Mouse (Mus musculus) heart, embryonic 13.5 days (tissue): ENCODE measurements around the gene Fam161b. TPM values are rescaled to one million over a fixed set of nuclear protein-coding genes. Genes with fewer than 3 reads are reported as not detected.
A peak's percentile ranks its signal among the peaks of the same experiment; 100 is the strongest.

Experiments
- ATAC-seq: fragments of 200-750 bp; cut with Nextera tagmentation; 2 replicates; pipeline ENCODE4 v1.8.0; 2017; ENCODE audit warnings: moderate TSS enrichment; ENCODE audit not compliant: insufficient number of reproducible peaks, low FRiP score, low TSS enrichment; ENCODE audit errors: extremely low read depth
- H3K27ac ChIP-seq: fragments of 300-500 bp; sonication (generic); replicated peaks from 2 replicates; pipeline ENCODE4 v1.5.1; 2015; ENCODE audit warnings: moderate library complexity, mild to moderate bottlenecking, inconsistent platforms
- H3K27me3 ChIP-seq: fragments of 300-500 bp; sonication (generic); replicated peaks from 2 replicates; pipeline ENCODE4 v1.6.1; 2015; ENCODE audit warnings: mild to moderate bottlenecking, inconsistent platforms
- H3K36me3 ChIP-seq: fragments of 300-500 bp; sonication (generic); 2 replicates; pipeline ENCODE4 v1.6.1; 2015; ENCODE audit warnings: mild to moderate bottlenecking, inconsistent platforms
- H3K4me1 ChIP-seq: fragments of 300-500 bp; sonication (generic); 2 replicates; pipeline ENCODE4 v1.6.1; 2015; ENCODE audit warnings: inconsistent platforms
- H3K4me2 ChIP-seq: fragments of 300-500 bp; sonication (generic); 2 replicates; pipeline ENCODE4 v1.6.1; 2015; ENCODE audit warnings: inconsistent platforms, mild to moderate bottlenecking, moderate library complexity
- H3K4me3 ChIP-seq: fragments of 300-500 bp; sonication (generic); 2 replicates; pipeline ENCODE4 v1.5.1; 2015; ENCODE audit warnings: moderate library complexity, mild to moderate bottlenecking, inconsistent platforms
- H3K9ac ChIP-seq: fragments of 300-500 bp; sonication (generic); 2 replicates; pipeline ENCODE4 v1.6.1; 2015; ENCODE audit warnings: inconsistent platforms, mild to moderate bottlenecking, moderate library complexity
- H3K9me3 ChIP-seq: fragments of 300-500 bp; sonication (generic); 2 replicates; pipeline ENCODE4 v1.6.1; 2016; ENCODE audit warnings: inconsistent platforms
- WGBS: fragments of 180-500 bp; shearing (Covaris S2); methylation state at CpG from one replicate; pipeline ENCODE4 v1.1.7; 2015; ENCODE audit warnings: mixed read lengths; 5-methylcytosine and 5-hydroxymethylcytosine counted together
- polyA plus RNA-seq: library from polyadenylated mRNA; unstranded; fragments of >200 nt; fragmentation: Nextera tagmentation; extraction: Ambion mirVana; gene quantifications from 2 replicates; pipeline ENCODE4 v1.2.1, GENCODE M21; 2015

Fam161b gene
- polyA plus RNA-seq = 4.6 and 4.9 TPM in 2 replicates

DNA sequence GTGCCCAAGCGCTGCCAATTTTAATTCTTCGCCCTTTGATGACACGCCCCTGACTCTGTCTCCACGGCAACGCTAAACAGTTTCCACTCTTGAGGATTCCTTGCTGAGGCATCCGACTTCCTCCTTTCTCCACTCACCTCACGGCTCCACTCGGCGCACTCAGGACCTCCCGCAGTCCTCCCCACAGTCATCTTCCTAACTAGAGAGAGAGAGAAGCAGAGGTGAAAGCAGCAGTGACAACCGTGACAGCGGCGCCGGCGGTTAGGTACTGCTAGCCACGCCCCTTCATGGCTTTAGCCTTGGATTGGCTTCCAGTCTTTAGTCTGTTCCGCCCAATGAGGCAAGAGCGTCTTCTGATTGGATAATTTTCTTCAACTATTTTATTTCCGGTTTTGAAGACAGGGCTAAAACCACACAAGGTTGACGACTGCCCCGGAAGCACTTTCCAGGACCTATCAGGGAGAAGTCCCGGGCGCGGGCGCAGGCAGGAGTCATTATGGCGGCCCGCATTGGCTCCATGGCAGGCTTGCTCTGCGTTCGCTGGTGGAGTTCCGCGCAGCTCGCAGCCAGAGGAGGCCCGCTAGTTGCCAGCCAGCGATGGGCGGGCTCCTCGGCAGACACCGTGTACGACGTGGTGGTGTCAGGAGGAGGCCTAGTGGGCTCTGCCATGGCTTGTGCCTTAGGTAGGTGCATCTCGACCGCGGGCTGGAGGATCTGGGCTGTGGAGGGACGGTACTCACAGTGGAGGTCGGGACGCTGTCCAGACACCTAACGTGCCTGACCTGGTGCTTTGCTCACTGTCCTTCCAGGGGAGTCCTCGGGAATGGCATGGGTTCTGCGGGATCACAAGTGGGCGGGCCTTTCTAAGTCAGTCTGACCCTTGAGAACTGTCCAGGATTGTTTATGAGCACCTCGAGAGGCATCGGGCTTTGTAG, at the start of gene Fam161b, which contains the start of gene Coq6:
Fam161b (minus strand) TSS at position 279 of the 935 bp plus-strand sequence.
Coq6 (plus strand) TSS at position 103 of the 935 bp plus-strand sequence.
- H3K36me3 ChIP-seq = peaks cover 9% of the 10 kb centered on the region
- peak within 1 kb of the TSS; percentile 92 for H3K9ac ChIP-seq
- ATAC-seq = peak; percentile 97
- H3K4me2 ChIP-seq = peak within 1 kb of the TSS; percentile 89
- H3K4me3 ChIP-seq = peak within 1 kb of the TSS; percentile 91
- peaks cover 49% of the 10 kb centered on the region for H3K4me1 ChIP-seq
- H3K27me3 ChIP-seq = no peaks in the 10 kb centered on the region
- under 1% methylated on average over 51 of the region's 51 CpGs for WGBS
- H3K9me3 ChIP-seq = no peaks in the 10 kb centered on the region
- peak within 1 kb of the TSS; percentile 68 for H3K27ac ChIP-seq

DNA sequence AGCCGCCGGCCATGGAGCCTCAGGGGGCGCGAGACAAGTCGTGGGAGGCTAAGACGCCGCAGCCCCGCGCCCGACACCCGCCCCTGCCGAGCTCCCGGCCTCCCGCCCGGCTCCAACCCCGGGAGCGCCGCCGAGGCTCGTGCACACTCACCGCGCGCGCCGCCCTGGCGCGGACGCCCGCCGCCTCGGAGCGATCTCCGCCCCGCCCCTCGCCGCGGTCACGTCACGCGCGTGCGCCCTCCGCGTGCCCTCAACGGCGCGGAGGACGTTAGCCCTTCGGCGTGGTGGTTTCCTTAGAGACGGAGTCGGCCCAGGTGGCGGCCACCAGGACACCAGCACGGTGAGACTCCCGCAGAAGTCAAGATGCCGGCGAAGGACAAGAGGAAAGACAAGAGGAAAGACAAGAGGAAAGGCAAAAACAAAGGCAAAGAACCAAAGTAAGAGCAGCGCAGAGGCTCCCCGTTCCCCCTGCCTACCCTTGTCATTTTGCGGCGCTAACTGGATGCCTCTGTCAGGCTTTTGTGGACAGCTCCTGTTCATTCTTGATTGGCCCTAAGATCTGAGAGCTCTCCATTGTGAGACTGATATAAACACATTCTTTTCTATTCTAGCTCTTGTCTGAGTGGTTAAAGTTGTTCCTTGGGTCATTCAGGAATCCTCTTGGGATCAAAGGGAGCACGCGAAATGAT, 47.3 kb upstream of the Fam161b start, which contains the start of the genes Entpd5 and Bbof1:
Entpd5 (minus strand) TSS at position 211 of the 689 bp plus-strand sequence.
Bbof1 (plus strand) TSS at position 253 of the 689 bp plus-strand sequence.
- WGBS = 1% methylated on average over 57 of the region's 63 CpGs
- H3K4me1 ChIP-seq = peaks cover 12% of the 10 kb centered on the region
- no peaks in the 10 kb centered on the region for H3K9me3 ChIP-seq
- no peaks in the 10 kb centered on the region; the same call in 1 of the 2 replicates for H3K27me3 ChIP-seq
- peak within 1 kb of the TSS; percentile 90 for H3K9ac ChIP-seq
- peak within 1 kb of the TSS; percentile 91 for H3K4me3 ChIP-seq
- H3K36me3 ChIP-seq = peaks cover 5% of the 10 kb centered on the region; the same call in 1 of the 2 replicates
- peak within 1 kb of the TSS; percentile 83 for H3K4me2 ChIP-seq
- ATAC-seq = peak; percentile 92
- peak within 1 kb of the TSS; percentile 91 for H3K27ac ChIP-seq

DNA sequence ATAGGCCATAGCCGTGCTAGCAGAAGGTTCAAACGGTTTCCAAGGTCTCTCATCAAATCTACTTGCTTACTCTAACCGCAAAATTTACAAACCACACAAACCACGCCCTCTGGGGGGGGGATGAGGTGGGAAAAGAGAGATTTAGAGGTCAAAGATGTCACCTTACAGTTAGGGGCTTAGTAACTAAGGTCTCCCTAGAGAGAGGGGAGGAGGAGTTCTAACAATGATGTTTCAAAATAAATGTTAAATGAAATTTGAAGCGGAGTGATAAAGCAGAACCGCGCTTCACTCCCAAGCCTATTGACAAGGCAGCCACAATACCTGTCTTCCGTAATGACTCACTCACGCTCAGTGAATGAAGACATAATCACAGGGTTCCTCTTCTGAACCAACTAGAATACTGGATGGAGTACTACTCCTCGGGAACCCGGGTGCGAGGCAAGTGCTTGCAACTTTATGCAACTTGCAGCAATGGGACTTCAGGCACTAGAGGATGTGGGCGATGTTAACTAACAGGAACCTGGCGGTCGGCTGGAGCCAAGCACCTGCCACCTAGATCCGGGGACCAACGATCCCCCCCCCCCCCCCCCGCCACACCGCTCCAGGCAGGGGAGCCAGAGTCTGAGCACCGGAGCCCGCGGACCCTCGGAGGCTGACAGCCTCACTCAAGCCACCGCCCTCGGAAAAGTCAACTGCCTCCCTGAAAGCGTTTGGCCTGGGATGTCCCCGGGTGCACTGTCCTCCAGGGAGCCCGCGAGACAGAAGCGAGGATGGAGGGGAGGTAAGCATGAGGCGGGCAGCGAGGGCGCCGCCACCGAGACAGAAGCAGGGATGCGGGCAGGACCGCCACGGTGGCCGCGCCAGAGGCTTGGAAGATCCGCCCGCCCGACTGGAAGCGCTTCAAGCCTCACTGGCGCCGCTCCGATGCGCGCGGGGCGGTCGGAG, 46.5 kb upstream of the Fam161b start:
- H3K9me3 ChIP-seq = no peaks in the 10 kb centered on the region
- peaks cover 12% of the 10 kb centered on the region for H3K4me1 ChIP-seq
- WGBS = 1% methylated on average over 41 of the region's 52 CpGs
- peak overlapping the region; percentile 83 for H3K4me2 ChIP-seq
- peaks cover 5% of the 10 kb centered on the region; the same call in 1 of the 2 replicates for H3K36me3 ChIP-seq
- peak overlapping the region; percentile 91 for H3K27ac ChIP-seq
- peak overlapping the region; percentile 91 for H3K4me3 ChIP-seq
- H3K9ac ChIP-seq = peak overlapping the region; percentile 90
- H3K27me3 ChIP-seq = no peaks in the 10 kb centered on the region; the same call in 1 of the 2 replicates
- peak; percentile 55 for ATAC-seq

GRCm38 (mm10) chr12:84407259-84407658, 45.6 kb upstream of the Fam161b start:
- Histone ChIP-seq H3K9me3 (no peaks in the 10 kb centered on the region), H3K36me3 (peaks cover 5% of the 10 kb centered on the region; the same call in 1 of the 2 replicates), H3K4me1 (peaks cover 16% of the 10 kb centered on the region), H3K9ac (no peak overlapping the region), H3K27me3 (no peaks in the 10 kb centered on the region; the same call in 1 of the 2 replicates), H3K4me2 (no peak overlapping the region), H3K4me3 (no peak overlapping the region), H3K27ac (no peak overlapping the region)
- no peak for ATAC-seq
- WGBS = 56% methylated on average over 4 of the region's 4 CpGs

GRCm38 (mm10) chr12:84404541-84404940, 42.9 kb upstream of the Fam161b start:
- H3K27me3 ChIP-seq = no peaks in the 10 kb centered on the region
- H3K27ac ChIP-seq = no peak overlapping the region
- peaks cover 22% of the 10 kb centered on the region for H3K4me1 ChIP-seq
- no peak overlapping the region for H3K4me2 ChIP-seq
- WGBS = 90% methylated on average over 6 of the region's 6 CpGs
- no peak overlapping the region for H3K9ac ChIP-seq
- no peaks in the 10 kb centered on the region for H3K9me3 ChIP-seq
- no peak overlapping the region for H3K4me3 ChIP-seq
- peaks cover 5% of the 10 kb centered on the region; the same call in 1 of the 2 replicates for H3K36me3 ChIP-seq
- ATAC-seq = no peak

DNA sequence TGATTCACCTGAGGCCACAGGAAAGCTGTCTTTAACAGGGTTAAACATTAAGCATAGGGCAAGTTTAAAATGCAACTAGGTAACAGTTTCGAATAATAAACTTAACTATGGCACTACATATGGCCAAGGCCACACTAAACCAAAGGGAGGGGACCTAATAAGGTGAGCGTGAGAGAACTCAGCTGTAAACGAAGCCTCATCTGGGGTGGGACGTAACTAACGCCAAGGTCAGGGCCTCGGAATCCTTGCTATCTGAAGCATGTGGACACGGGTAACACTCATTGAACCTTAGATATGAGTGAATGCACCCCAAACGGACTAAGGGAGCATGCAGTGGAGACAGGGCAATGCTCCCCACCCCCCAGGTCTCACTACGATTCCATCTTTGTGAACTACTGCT, 41.3 kb upstream of the Fam161b start:
- no peak for ATAC-seq
- H3K4me2 ChIP-seq = no peak overlapping the region
- H3K27me3 ChIP-seq = no peaks in the 10 kb centered on the region
- H3K36me3 ChIP-seq = peaks cover 5% of the 10 kb centered on the region; the same call in 1 of the 2 replicates
- no peak overlapping the region for H3K4me3 ChIP-seq
- no peak overlapping the region for H3K9ac ChIP-seq
- H3K9me3 ChIP-seq = no peaks in the 10 kb centered on the region
- no peak overlapping the region for H3K27ac ChIP-seq
- WGBS = 42% methylated on average over 9 of the region's 9 CpGs
- peaks cover 18% of the 10 kb centered on the region for H3K4me1 ChIP-seq

DNA sequence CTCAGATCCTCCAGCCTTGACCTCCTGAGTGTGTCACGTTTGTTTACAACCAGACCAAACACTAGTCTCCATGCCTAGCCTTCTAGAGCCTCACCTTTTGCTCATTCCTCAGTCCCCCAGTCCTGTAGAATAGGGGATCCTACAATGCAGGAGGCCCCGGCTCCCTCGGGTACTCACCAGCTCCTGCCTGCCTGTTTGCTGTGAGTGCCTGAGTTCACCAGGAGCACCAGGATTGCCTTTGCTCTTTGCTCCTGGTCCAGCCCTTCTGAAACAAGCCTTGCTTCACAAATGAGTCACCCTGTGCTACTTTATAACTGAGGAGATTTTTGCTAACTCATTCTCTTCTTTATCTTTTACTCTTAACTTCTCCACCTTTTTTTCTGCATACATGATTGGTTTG, 39.0 kb upstream of the Fam161b start:
- H3K4me1 ChIP-seq = peaks cover 14% of the 10 kb centered on the region
- ATAC-seq = no peak
- H3K27ac ChIP-seq = no peak overlapping the region
- H3K9ac ChIP-seq = no peak overlapping the region
- H3K4me2 ChIP-seq = no peak overlapping the region
- H3K36me3 ChIP-seq = peaks cover 5% of the 10 kb centered on the region
- no peaks in the 10 kb centered on the region for H3K9me3 ChIP-seq
- H3K4me3 ChIP-seq = no peak overlapping the region
- 53% methylated on average over 3 of the region's 3 CpGs for WGBS
- no peaks in the 10 kb centered on the region for H3K27me3 ChIP-seq

DNA sequence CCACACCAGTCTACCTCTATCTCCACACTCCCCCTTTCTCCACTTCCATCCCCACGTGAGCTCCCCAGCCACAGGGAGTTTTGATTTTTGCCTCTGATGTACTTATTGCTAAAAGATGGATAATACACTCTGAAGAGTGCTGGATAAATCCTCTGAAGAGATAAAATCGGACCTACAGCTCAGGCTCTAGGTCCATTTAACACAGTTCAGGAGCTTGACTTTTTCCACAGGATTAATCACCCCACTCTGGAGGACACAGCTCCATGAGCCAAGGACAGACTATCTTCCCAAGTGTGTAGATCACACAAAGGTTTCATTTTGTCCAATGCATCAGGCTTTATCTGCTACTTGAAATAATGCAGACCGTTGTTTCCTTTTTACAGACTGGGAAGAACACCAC, 38.4 kb upstream of the Fam161b start:
- Histone ChIP-seq H3K27ac (no peak overlapping the region), H3K27me3 (no peaks in the 10 kb centered on the region), H3K9ac (0 out of 2 replicates have a peak overlapping the region, but pooled peaks have one; percentile 2), H3K4me2 (no peak overlapping the region), H3K9me3 (no peaks in the 10 kb centered on the region), H3K4me1 (peaks cover 14% of the 10 kb centered on the region), H3K4me3 (no peak overlapping the region), H3K36me3 (peaks cover 8% of the 10 kb centered on the region)
- no peak for ATAC-seq
- 69% methylated on average over 3 of the region's 3 CpGs for WGBS

DNA sequence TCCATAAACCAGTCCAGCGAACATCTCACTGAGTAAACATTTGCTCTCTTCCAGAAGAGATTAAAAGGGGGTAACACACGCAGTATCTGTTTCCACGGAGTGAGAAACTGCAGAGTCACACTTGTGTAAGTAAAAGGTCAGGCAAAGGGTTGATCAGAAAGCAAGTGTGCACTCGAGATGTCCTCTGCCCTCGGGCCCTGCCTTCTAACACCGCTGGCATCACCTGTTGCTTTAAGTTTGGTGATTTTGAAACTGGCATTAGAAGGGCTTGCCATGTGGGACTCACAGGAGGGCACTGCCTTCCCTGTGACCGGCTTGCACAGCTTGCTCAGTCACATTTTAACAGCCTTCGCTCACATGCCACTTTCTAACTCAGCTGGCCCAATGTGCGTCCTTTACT, 38.0 kb upstream of the Fam161b start:
- ATAC-seq = no peak
- Histone ChIP-seq H3K9me3 (no peaks in the 10 kb centered on the region), H3K27me3 (no peaks in the 10 kb centered on the region), H3K27ac (no peak overlapping the region), H3K4me1 (peaks cover 14% of the 10 kb centered on the region), H3K9ac (0 out of 2 replicates have a peak overlapping the region, but pooled peaks have one; percentile 2), H3K4me3 (no peak overlapping the region), H3K36me3 (peaks cover 8% of the 10 kb centered on the region), H3K4me2 (no peak overlapping the region)
- WGBS = 64% methylated on average over 9 of the region's 9 CpGs

GRCm38 (mm10) chr12:84399135-84399534, 37.5 kb upstream of the Fam161b start:
- peaks cover 8% of the 10 kb centered on the region for H3K36me3 ChIP-seq
- no peaks in the 10 kb centered on the region for H3K9me3 ChIP-seq
- peaks cover 14% of the 10 kb centered on the region for H3K4me1 ChIP-seq
- no peak overlapping the region for H3K4me2 ChIP-seq
- ATAC-seq = no peak
- H3K27me3 ChIP-seq = no peaks in the 10 kb centered on the region
- H3K4me3 ChIP-seq = no peak overlapping the region
- no peak overlapping the region for H3K27ac ChIP-seq
- H3K9ac ChIP-seq = no peak overlapping the region
- 78% methylated on average over 9 of the region's 9 CpGs for WGBS
